Mouse (Mus musculus) T-helper 1 cell (primary cell): ENCODE measurements around the gene Tnrc6b.

Experiments used
- in situ Hi-C: fragments of 300-600 bp; cut with MboI, MseI; formaldehyde crosslinking; loops from one replicate; pipeline ENCODE4 v1.15.1; 2025; ENCODE audit warnings: high pct_unique_total_duplicates

Gene Tnrc6b

GRCm38 (mm10) chr15:80910183-80910582, 199.1 kb downstream of the Tnrc6b start:
- in situ Hi-C loops = loop anchor here (10.0 kb wide), 1 partner anchor 1305 kb away; the partner anchor contains the start of gene Dmc1

- in situ Hi-C loops = loop anchor here (10.0 kb wide), 1 partner anchor 1306 kb away; the partner anchor contains the start of gene Dmc1
Observed at GRCm38 (mm10) chr15:80910790-80911531, 199.8 kb downstream of the Tnrc6b start.

- in situ Hi-C loops = loop anchor here (10.0 kb wide), 1 partner anchor 1307 kb away; the partner anchor contains the start of gene Dmc1
Observed at GRCm38 (mm10) chr15:80912175-80912574, 201.1 kb downstream of the Tnrc6b start.

GRCm38 (mm10) chr15:80913803-80914202, 202.7 kb downstream of the Tnrc6b start:
- in situ Hi-C loops = loop anchor here (10.0 kb wide), 1 partner anchor 1309 kb away; the partner anchor contains the start of gene Dmc1

DNA sequence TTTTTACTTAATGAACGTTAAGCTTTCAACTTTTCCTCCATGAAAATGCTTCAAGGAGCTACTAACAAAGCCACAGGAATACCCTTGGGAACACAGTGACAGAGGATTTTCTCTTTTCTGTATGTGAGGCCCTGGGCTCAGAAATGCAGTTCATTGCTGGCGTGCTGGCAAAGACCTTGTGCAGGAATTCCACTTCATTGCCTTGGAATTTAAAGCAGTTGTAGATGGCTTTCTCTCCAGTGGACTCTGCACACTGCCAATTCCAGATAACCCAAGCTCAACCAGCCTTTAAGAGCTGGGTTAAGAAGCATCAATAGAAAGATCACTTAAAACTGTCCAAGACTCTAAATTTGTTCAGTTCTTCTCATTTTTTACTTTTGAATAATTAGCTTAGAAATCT, 204.7 kb downstream of the Tnrc6b start:
- in situ Hi-C loops = loop anchor here (5.0 to 10.0 kb wide), 2 partner anchors 41 to 1311 kb away; partner anchors contain the start of gene Dmc1

DNA sequence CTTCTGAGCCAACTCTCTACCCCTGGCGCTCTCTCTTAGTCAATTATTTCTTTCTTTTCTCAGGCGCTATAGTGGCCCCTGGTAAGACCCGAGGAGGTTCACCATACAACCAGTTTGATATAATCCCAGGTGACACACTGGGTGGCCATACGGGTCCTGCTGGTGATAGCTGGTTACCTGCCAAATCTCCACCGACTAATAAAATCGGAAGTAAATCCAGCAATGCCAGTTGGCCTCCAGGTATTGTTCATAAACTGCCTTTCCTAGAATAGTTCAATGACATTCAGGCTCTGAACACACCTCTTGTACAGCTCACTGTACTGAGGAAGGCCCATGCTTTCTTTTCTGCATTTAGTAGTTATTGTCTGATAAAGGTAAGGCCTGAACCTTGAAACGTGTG, 205.5 kb downstream of the Tnrc6b start:
- in situ Hi-C loops = loop anchor here (5.0 to 10.0 kb wide), 2 partner anchors 41 to 1312 kb away; partner anchors contain the start of gene Dmc1

- in situ Hi-C loops = no loop called here
Observed at GRCm38 (mm10) chr15:80920346-80920745, 209.2 kb downstream of the Tnrc6b start.

DNA sequence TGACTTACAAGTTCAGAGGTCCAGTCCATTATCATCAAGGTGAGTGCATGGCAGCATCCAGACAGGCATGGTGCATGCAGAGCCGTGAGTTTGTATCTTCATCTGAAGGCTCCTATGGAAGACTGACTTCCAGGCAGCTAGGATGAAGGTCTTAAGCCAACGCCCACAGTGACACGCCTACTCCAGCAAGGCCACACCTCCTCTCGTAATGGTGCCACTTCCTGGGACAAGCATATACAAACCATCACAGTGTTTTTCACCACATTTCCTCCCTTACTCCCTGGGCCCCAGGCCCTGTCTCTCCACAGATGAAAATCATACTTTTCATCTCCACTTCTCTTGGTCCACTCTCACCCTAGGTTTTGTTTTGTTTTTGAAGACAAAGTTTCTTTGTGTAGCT, 210.7 kb downstream of the Tnrc6b start:
- in situ Hi-C loops = no loop called here

- in situ Hi-C loops = no loop called here
Observed at GRCm38 (mm10) chr15:80924211-80924610, 213.1 kb downstream of the Tnrc6b start.

DNA sequence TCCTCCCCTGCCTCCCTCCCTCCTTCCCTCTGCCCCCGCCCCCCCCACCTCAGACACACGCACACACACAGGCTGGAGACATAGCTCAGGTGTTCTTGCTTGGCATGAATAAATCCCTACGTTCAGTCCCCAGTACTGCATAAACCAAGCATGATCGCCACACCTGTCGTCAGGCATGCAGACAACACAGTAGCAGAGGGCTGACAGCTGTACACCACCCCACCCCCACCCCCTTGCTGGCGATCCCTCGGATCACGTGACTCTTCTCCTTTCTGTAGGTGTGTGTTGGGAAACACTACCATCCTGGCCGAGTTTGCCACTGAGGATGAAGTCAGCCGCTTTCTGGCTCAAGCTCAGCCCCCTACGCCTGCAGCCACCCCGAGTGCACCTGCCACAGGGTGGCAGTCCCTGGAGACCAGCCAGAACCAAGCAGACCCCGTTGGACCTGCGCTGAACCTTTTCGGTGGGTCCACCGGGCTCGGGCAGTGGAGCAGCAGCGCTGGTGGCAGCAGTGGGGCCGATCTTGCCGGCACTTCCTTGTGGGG, 217.8 kb downstream of the Tnrc6b start:
- in situ Hi-C loops = no loop called here

GRCm38 (mm10) chr15:80930048-80930571, 219.0 kb downstream of the Tnrc6b start:
- in situ Hi-C loops = loop anchor here (10.0 kb wide), 1 partner anchor 195 kb away; no protein-coding TSS in a partner anchor

DNA sequence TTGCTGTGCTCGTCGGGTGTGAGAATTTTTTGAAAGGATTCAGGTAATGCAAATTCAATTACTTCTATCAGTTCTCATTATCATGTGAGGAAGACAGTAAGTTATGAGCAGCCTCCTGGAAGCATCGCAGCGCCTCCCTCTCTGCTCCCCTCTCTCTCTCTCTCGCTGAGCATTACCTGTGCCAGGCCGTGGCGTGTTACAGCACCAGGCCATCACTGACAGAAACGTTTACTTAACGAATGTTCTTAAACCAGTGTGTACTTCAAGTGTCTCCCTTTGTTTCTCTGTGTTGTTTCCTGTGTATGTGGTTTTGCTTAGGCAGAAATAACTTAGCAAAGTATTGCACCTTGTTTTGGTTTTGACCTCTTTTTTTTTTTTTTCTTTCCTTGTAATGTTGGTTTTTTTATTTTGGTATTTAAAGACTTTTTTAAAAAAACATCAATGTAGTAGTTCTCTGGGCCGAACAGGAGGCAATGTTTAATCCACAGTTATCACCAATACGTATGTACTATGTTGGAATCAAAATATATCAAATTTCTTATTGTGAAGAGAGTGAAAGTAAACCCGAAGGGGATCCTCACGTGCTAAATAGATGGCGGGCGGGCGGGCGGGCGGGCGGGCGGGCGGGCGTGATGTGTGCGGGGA, 219.7 kb downstream of the Tnrc6b start:
- in situ Hi-C loops = loop anchor here (10.0 kb wide), 1 partner anchor 196 kb away; no protein-coding TSS in a partner anchor

DNA sequence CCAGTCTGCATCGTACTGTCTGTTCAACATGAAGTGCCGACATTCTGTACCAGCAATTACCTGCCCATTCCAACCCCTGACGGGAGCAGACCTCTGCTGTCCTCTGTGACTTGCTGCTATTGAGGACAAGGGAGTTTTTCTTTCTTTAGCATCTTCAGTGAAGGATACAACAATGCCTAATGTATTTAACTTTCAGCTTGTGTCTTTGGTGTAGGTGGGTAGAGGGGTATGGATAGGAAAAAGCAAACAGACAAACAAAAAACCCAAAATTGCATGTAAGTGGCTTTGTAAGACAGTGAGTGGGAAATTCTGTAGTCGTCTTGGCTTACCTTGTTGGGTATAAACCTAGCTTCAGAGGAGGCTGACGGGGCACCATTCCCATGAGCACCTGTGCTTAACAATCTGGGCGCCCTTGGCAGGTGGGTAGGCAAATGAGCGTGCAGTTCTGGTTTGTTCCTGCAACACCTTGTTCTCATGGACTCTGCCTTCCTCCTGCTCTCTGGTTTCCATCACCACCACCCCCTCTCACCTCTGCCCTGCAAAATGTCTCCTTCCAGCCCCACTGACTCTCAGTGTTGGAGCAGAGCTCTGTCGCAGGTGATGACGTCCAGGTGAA, 220.3 kb downstream of the Tnrc6b start:
- in situ Hi-C loops = loop anchor here (10.0 kb wide), 1 partner anchor 197 kb away; no protein-coding TSS in a partner anchor

- in situ Hi-C loops = loop anchor here (10.0 kb wide), 1 partner anchor 200 kb away; no protein-coding TSS in a partner anchor
Observed at GRCm38 (mm10) chr15:80934841-80935240, 223.7 kb downstream of the Tnrc6b start.

DNA sequence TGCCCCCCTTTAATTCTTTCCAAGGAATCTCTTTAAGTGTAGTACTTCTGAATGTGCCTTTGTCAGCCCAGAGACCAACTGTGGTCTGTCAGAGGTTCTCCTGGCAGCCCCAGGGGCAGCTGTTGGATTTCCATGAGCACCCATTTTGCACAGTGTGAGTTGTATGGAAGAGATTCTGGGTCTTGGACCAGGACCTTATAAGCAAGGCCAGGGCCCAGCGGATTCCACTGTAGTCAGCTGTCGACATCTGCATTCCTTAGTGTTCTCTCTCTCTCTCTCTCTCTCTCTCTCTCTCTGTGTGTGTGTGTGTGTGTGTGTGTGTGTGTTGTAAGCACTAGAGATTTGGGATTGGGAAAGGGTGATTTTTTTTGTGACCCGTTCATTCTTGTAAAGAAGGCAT, 225.6 kb downstream of the Tnrc6b start:
- in situ Hi-C loops = loop anchor here (10.0 kb wide), 1 partner anchor 202 kb away; no protein-coding TSS in a partner anchor

- in situ Hi-C loops = loop anchor here (10.0 kb wide), 1 partner anchor 204 kb away; no protein-coding TSS in a partner anchor
Observed at GRCm38 (mm10) chr15:80938615-80939014, 227.5 kb downstream of the Tnrc6b start.

DNA sequence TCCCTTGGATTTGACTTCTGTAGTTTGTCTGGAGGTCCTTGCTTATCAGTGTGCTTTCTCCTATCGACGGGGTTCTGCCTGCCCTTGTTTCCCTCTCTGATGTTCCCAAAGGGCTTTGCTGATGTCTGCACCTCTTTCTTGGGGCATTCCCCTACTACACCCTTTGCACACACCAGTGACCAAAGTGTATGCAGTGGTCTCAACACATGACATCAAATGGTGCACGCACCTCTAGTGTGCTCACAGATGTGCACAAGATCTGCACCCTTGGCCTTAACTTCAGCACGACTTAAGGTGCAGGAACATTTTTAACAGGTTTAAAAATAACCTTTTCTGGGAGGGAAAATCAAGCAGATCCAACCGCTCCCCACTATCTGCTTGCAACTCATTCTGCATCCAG, 228.3 kb downstream of the Tnrc6b start:
- in situ Hi-C loops = loop anchor here (10.0 kb wide), 1 partner anchor 205 kb away; no protein-coding TSS in a partner anchor

DNA sequence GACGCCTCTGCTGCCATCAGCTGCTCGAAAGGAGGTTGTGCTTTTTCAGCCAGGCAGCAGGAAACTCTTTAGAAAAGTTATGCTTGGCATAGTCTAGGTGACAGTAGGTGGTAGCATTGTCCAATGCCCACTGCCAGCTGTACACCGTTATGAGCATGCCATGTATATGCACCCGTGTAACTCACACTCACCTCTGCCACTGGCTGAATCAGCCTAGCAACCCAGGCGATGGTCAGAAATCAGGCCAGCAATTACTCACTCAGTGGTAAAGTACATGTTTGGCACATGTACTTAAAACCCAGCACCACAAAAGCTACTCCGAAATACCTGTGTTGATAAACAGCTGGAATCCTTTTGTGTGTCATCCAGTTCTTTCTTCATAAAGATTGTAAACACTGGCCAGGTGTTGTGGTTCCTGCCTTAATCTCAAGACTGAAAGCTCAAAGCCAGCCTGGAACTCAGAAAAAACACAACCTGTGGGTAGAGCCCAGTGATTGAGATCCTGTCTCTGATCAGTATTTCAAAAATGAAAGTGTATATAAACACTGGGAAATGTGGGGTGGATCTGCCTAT, 230.4 kb downstream of the Tnrc6b start:
- in situ Hi-C loops = no loop called here

DNA sequence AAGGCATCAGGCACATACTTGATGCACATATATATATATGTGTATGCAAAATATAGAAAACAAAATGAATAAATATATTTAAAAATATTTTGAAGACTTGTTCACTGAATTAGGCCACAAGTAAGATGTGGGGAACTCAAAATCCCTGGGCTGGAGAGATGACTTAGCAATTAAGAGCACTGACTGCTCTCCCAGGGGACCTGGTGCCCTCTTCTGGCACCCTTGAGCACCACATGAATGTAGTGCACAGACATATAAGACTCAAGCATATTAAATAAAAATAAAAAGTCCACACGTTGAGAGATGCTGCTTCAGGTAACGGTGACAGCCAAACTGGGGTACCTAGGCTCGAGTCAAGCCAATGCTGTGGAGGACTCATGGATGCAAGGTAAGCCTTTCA, 234.7 kb downstream of the Tnrc6b start:
- in situ Hi-C loops = loop anchor here (5.0 kb wide), 1 partner anchor 239 kb away; no protein-coding TSS in a partner anchor
